Mouse (Mus musculus): Measurements from ENCODE around the gene Uba52. TPM values are rescaled to one million over a fixed set of nuclear protein-coding genes. Genes with fewer than 3 reads are reported as not detected.

Uba52 gene
- polyA plus RNA-seq (2014; fragmentation: Illumina TruSeq; extraction: RNeasy Lipid Tissue Mini Kit (QIAGEN cat#74804); ENCODE audit: insufficient read depth, low read depth, low replicate concordance): 1,654 TPM

GRCm38 (mm10) chr8:70510228-70510915 is at the start of gene Uba52:
TSS of gene Uba52 (minus strand) at chr8:70510801.

GRCm38 (mm10) chr8:70539077-70539813 is 28.6 kb upstream of the Uba52 start, which contains the start of gene Ell:
TSS of gene Ell (plus strand) at chr8:70539457.

GRCm38 (mm10) chr8:70527512-70528181 is 17.0 kb upstream of the Uba52 start, which contains the start of the genes Fkbp8 and Kxd1:
TSS of gene Fkbp8 (plus strand) at chr8:70527724.
TSS of gene Kxd1 (minus strand) at chr8:70527956.

GRCm38 (mm10) chr8:70506328-70507026 is 4.1 kb downstream of the Uba52 start, which contains the start of gene Rex1bd:
TSS of gene Rex1bd (minus strand) at chr8:70506752.

GRCm38 (mm10) chr8:70492664-70493640 is 17.6 kb downstream of the Uba52 start, which contains the start of gene Crlf1:
TSS of gene Crlf1 (plus strand) at chr8:70493158.

GRCm38 (mm10) chr8:70486941-70487520 is 23.6 kb downstream of the Uba52 start, which contains the start of gene Tmem59l:
TSS of gene Tmem59l (minus strand) at chr8:70487358.

GRCm38 (mm10) chr8:70476333-70477268 is 34.0 kb downstream of the Uba52 start, which contains the start of gene Klhl26:
TSS of gene Klhl26 (minus strand) at chr8:70476968.

Other genes with a start within 250 kb of the Uba52 start
- gene Homer3, start 228.0 kb downstream of the Uba52 start, polyA plus RNA-seq (2014; fragmentation: Illumina TruSeq; extraction: RNeasy Lipid Tissue Mini Kit (QIAGEN cat#74804); ENCODE audit: insufficient read depth, low read depth, low replicate concordance): 25.3 TPM
- 24.8 TPM for gene Ddx49, start 208.3 kb downstream of the Uba52 start, polyA plus RNA-seq (2014; fragmentation: Illumina TruSeq; extraction: RNeasy Lipid Tissue Mini Kit (QIAGEN cat#74804); ENCODE audit: insufficient read depth, low read depth, low replicate concordance)
- 129 TPM for gene Cope, start 208.3 kb downstream of the Uba52 start, polyA plus RNA-seq (2014; fragmentation: Illumina TruSeq; extraction: RNeasy Lipid Tissue Mini Kit (QIAGEN cat#74804); ENCODE audit: insufficient read depth, low read depth, low replicate concordance)
- 0.44 TPM for gene Cers1, start 195.0 kb downstream of the Uba52 start, polyA plus RNA-seq (2014; fragmentation: Illumina TruSeq; extraction: RNeasy Lipid Tissue Mini Kit (QIAGEN cat#74804); ENCODE audit: insufficient read depth, low read depth, low replicate concordance)
- gene Gdf1, start 181.0 kb downstream of the Uba52 start, polyA plus RNA-seq (2014; fragmentation: Illumina TruSeq; extraction: RNeasy Lipid Tissue Mini Kit (QIAGEN cat#74804); ENCODE audit: insufficient read depth, low read depth, low replicate concordance): 0.28 TPM
- gene Upf1, start 157.5 kb downstream of the Uba52 start, polyA plus RNA-seq (2014; fragmentation: Illumina TruSeq; extraction: RNeasy Lipid Tissue Mini Kit (QIAGEN cat#74804); ENCODE audit: insufficient read depth, low read depth, low replicate concordance): 14.7 TPM
- 0.21 TPM for gene Comp, start 137.2 kb downstream of the Uba52 start, polyA plus RNA-seq (2014; fragmentation: Illumina TruSeq; extraction: RNeasy Lipid Tissue Mini Kit (QIAGEN cat#74804); ENCODE audit: insufficient read depth, low read depth, low replicate concordance)
- 3.0 TPM for gene Crtc1, start 71.2 kb downstream of the Uba52 start, polyA plus RNA-seq (2014; fragmentation: Illumina TruSeq; extraction: RNeasy Lipid Tissue Mini Kit (QIAGEN cat#74804); ENCODE audit: insufficient read depth, low read depth, low replicate concordance)
- 10.1 TPM for gene Klhl26, start 33.8 kb downstream of the Uba52 start, polyA plus RNA-seq (2014; fragmentation: Illumina TruSeq; extraction: RNeasy Lipid Tissue Mini Kit (QIAGEN cat#74804); ENCODE audit: insufficient read depth, low read depth, low replicate concordance)
- gene Tmem59l, start 23.4 kb downstream of the Uba52 start, polyA plus RNA-seq (2014; fragmentation: Illumina TruSeq; extraction: RNeasy Lipid Tissue Mini Kit (QIAGEN cat#74804); ENCODE audit: insufficient read depth, low read depth, low replicate concordance): 7.8 TPM
- 13.8 TPM for gene Crlf1, start 17.6 kb downstream of the Uba52 start, polyA plus RNA-seq (2014; fragmentation: Illumina TruSeq; extraction: RNeasy Lipid Tissue Mini Kit (QIAGEN cat#74804); ENCODE audit: insufficient read depth, low read depth, low replicate concordance)
- 98.1 TPM for gene Rex1bd, start 4.0 kb downstream of the Uba52 start, polyA plus RNA-seq (2014; fragmentation: Illumina TruSeq; extraction: RNeasy Lipid Tissue Mini Kit (QIAGEN cat#74804); ENCODE audit: insufficient read depth, low read depth, low replicate concordance)
- gene Fkbp8, start 16.9 kb upstream of the Uba52 start, polyA plus RNA-seq (2014; fragmentation: Illumina TruSeq; extraction: RNeasy Lipid Tissue Mini Kit (QIAGEN cat#74804); ENCODE audit: insufficient read depth, low read depth, low replicate concordance): 190 TPM
- gene Kxd1, start 17.2 kb upstream of the Uba52 start, polyA plus RNA-seq (2014; fragmentation: Illumina TruSeq; extraction: RNeasy Lipid Tissue Mini Kit (QIAGEN cat#74804); ENCODE audit: insufficient read depth, low read depth, low replicate concordance): 48.0 TPM
- gene Ell, start 28.7 kb upstream of the Uba52 start, polyA plus RNA-seq (2014; fragmentation: Illumina TruSeq; extraction: RNeasy Lipid Tissue Mini Kit (QIAGEN cat#74804); ENCODE audit: insufficient read depth, low read depth, low replicate concordance): 9.7 TPM
- gene Isyna1, start 83.6 kb upstream of the Uba52 start, polyA plus RNA-seq (2014; fragmentation: Illumina TruSeq; extraction: RNeasy Lipid Tissue Mini Kit (QIAGEN cat#74804); ENCODE audit: insufficient read depth, low read depth, low replicate concordance): 26.4 TPM
- gene Ssbp4, start 98.1 kb upstream of the Uba52 start, polyA plus RNA-seq (2014; fragmentation: Illumina TruSeq; extraction: RNeasy Lipid Tissue Mini Kit (QIAGEN cat#74804); ENCODE audit: insufficient read depth, low read depth, low replicate concordance): 54.0 TPM
- 6.2 TPM for gene Lrrc25, start 105.4 kb upstream of the Uba52 start, polyA plus RNA-seq (2014; fragmentation: Illumina TruSeq; extraction: RNeasy Lipid Tissue Mini Kit (QIAGEN cat#74804); ENCODE audit: insufficient read depth, low read depth, low replicate concordance)
- 1.6 TPM for gene Gdf15, start 121.7 kb upstream of the Uba52 start, polyA plus RNA-seq (2014; fragmentation: Illumina TruSeq; extraction: RNeasy Lipid Tissue Mini Kit (QIAGEN cat#74804); ENCODE audit: insufficient read depth, low read depth, low replicate concordance)
- 17.7 TPM for gene Pgpep1, start 149.6 kb upstream of the Uba52 start, polyA plus RNA-seq (2014; fragmentation: Illumina TruSeq; extraction: RNeasy Lipid Tissue Mini Kit (QIAGEN cat#74804); ENCODE audit: insufficient read depth, low read depth, low replicate concordance)
- gene Lsm4, start 162.4 kb upstream of the Uba52 start, polyA plus RNA-seq (2014; fragmentation: Illumina TruSeq; extraction: RNeasy Lipid Tissue Mini Kit (QIAGEN cat#74804); ENCODE audit: insufficient read depth, low read depth, low replicate concordance): 81.6 TPM
- gene Jund, start 188.1 kb upstream of the Uba52 start, polyA plus RNA-seq (2014; fragmentation: Illumina TruSeq; extraction: RNeasy Lipid Tissue Mini Kit (QIAGEN cat#74804); ENCODE audit: insufficient read depth, low read depth, low replicate concordance): 145 TPM
- not detected for gene Iqcn, start 192.7 kb upstream of the Uba52 start, polyA plus RNA-seq (2014; fragmentation: Illumina TruSeq; extraction: RNeasy Lipid Tissue Mini Kit (QIAGEN cat#74804); ENCODE audit: insufficient read depth, low read depth, low replicate concordance)
- gene Gm3336, start 207.7 kb upstream of the Uba52 start, polyA plus RNA-seq (2014; fragmentation: Illumina TruSeq; extraction: RNeasy Lipid Tissue Mini Kit (QIAGEN cat#74804); ENCODE audit: insufficient read depth, low read depth, low replicate concordance): 0.66 TPM
- gene Pde4c, start 212.9 kb upstream of the Uba52 start, polyA plus RNA-seq (2014; fragmentation: Illumina TruSeq; extraction: RNeasy Lipid Tissue Mini Kit (QIAGEN cat#74804); ENCODE audit: insufficient read depth, low read depth, low replicate concordance): 1.1 TPM
- 18.7 TPM for gene Rab3a, start 243.9 kb upstream of the Uba52 start, polyA plus RNA-seq (2014; fragmentation: Illumina TruSeq; extraction: RNeasy Lipid Tissue Mini Kit (QIAGEN cat#74804); ENCODE audit: insufficient read depth, low read depth, low replicate concordance)

Data from lung, adult 10 weeks (tissue).